ENCODE assay signal across 39 mouse cellular contexts in the genomic region with DNA sequence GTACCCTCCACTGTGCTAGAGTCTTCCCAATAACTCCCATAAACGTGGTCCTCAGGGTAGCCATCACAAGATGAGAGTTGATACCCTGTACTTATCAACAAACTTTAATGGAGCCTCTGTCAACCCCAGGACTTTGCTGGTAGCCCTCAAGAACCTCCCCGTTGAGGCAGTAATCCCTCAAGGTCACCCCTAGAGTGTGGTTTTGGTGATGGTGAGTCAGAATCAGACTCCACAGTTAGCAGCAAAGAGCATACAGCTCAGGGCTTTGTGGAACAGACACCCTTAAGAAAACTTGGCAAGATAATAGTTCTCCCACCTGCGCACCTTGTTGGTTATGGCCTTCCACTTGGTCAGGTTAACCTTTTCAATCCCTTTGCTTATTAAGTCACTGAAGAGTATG. TPM values are rescaled to one million over a fixed set of nuclear protein-coding genes. Genes with fewer than 3 reads are reported as not detected.
"Had no signal": no experiment of that assay in that cellular context is flagged by ENCODE, and none has a peak within 500 bp of the region (broad histone marks: within the 10 kb centered on the region; RNA-seq: fewer than 3 reads in every experiment).

No protein-coding gene starts in this region.

- H3K27me3 ChIP-seq: limb, embryonic 12.5 days; limb, embryonic 13.5 days; limb, embryonic 15.5 days; liver, embryonic 13.5 days; liver, embryonic 15.5 days; lung, embryonic 15.5 days; midbrain, embryonic 12.5 days; midbrain, embryonic 13.5 days; midbrain, embryonic 15.5 days had no signal

- DNase-seq: midbrain, embryonic 14.5 days had no signal

- H3K4me3 ChIP-seq: limb, embryonic 10.5 days; limb, embryonic 12.5 days; limb, embryonic 13.5 days; limb, embryonic 15.5 days; liver, embryonic 12.5 days; liver, embryonic 13.5 days; liver, embryonic 15.5 days; lung, embryonic 15.5 days; midbrain, embryonic 10.5 days; midbrain, embryonic 12.5 days; midbrain, embryonic 13.5 days; midbrain, embryonic 15.5 days; myocyte had no signal

- H3K27ac ChIP-seq: limb, embryonic 10.5 days; limb, embryonic 12.5 days; limb, embryonic 13.5 days; limb, embryonic 15.5 days; liver, embryonic 12.5 days; liver, embryonic 13.5 days; liver, embryonic 14.5 days; liver, embryonic 15.5 days; lung, embryonic 15.5 days; macrophage; midbrain, embryonic 10.5 days; midbrain, embryonic 12.5 days; midbrain, embryonic 13.5 days; midbrain, embryonic 15.5 days had no signal

- H3K36me3 ChIP-seq: limb, embryonic 10.5 days; limb, embryonic 12.5 days; limb, embryonic 13.5 days; limb, embryonic 15.5 days; liver, embryonic 12.5 days; liver, embryonic 13.5 days; liver, embryonic 15.5 days; lung, embryonic 15.5 days; midbrain, embryonic 10.5 days; midbrain, embryonic 12.5 days; midbrain, embryonic 13.5 days; midbrain, embryonic 15.5 days had no signal

- H3K4me1 ChIP-seq: limb, embryonic 15.5 days; liver, embryonic 15.5 days; lung, embryonic 15.5 days had no signal

RNA-seq across cellular contexts. Expression of gene Fam243, which starts 0.9 kb away (rescaled TPM):
- total RNA-seq: left cerebral cortex, adult 8-10 months; left cerebral cortex, postnatal 10 days; left cerebral cortex, postnatal 25 days; left cerebral cortex, postnatal 36 days; left cerebral cortex, postnatal 4 days; liver, adult 2 months; megakaryocyte progenitor cell, adult 5-6 weeks; megakaryocyte, adult 5-6 weeks; megakaryocyte-erythroid progenitor cell, adult 5-6 weeks; midbrain, postnatal 0 days; monocyte, adult 5-6 weeks had no signal
- polyA plus RNA-seq: limb, embryonic 10.5 days; limb, embryonic 11.5 days; limb, embryonic 12.5 days; limb, embryonic 13.5 days; limb, embryonic 14.5 days; limb, embryonic 15.5 days; liver, adult 2 months; liver, embryonic 11.5 days; liver, embryonic 12.5 days; liver, embryonic 13.5 days; liver, embryonic 15.5 days; liver, embryonic 16.5 days; liver, postnatal 0 days; lung, adult 2 months; lung, embryonic 14.5 days; lung, embryonic 15.5 days; lung, embryonic 16.5 days; lung, postnatal 0 days; macrophage; midbrain, embryonic 11.5 days; midbrain, embryonic 12.5 days; midbrain, embryonic 13.5 days; midbrain, embryonic 14.5 days; midbrain, embryonic 16.5 days; midbrain, postnatal 0 days; myocyte; neural tube, embryonic 11.5 days had no signal

RNA-seq across cellular contexts. Expression of gene Kcne2, which starts 28.2 kb away (rescaled TPM):
- total RNA-seq: left cerebral cortex, postnatal 4 days; liver, adult 2 months; megakaryocyte progenitor cell, adult 5-6 weeks; megakaryocyte, adult 5-6 weeks; megakaryocyte-erythroid progenitor cell, adult 5-6 weeks; monocyte, adult 5-6 weeks had no signal
- polyA plus RNA-seq: limb, embryonic 10.5 days; liver, adult 2 months; liver, embryonic 12.5 days; liver, embryonic 14.5 days; liver, embryonic 15.5 days; liver, embryonic 16.5 days; liver, postnatal 0 days; macrophage; myocyte had no signal

RNA-seq across cellular contexts. Expression of gene Kcne1, which starts 38.9 kb away (rescaled TPM):
- total RNA-seq: left cerebral cortex, postnatal 10 days; left cerebral cortex, postnatal 25 days; left cerebral cortex, postnatal 36 days; left cerebral cortex, postnatal 4 days; liver, adult 2 months; megakaryocyte progenitor cell, adult 5-6 weeks; megakaryocyte, adult 5-6 weeks; megakaryocyte-erythroid progenitor cell, adult 5-6 weeks; monocyte, adult 5-6 weeks had no signal
- polyA plus RNA-seq: limb, embryonic 12.5 days; liver, adult 2 months; liver, embryonic 11.5 days; liver, embryonic 12.5 days; liver, embryonic 14.5 days; liver, embryonic 15.5 days; liver, embryonic 16.5 days; liver, postnatal 0 days; lung, adult 2 months; macrophage; midbrain, embryonic 12.5 days; midbrain, embryonic 13.5 days; midbrain, embryonic 14.5 days; midbrain, embryonic 15.5 days; midbrain, embryonic 16.5 days; midbrain, postnatal 0 days; myocyte had no signal
